Mouse (Mus musculus): Measurements from ENCODE around the gene Rpl3.

DNA sequence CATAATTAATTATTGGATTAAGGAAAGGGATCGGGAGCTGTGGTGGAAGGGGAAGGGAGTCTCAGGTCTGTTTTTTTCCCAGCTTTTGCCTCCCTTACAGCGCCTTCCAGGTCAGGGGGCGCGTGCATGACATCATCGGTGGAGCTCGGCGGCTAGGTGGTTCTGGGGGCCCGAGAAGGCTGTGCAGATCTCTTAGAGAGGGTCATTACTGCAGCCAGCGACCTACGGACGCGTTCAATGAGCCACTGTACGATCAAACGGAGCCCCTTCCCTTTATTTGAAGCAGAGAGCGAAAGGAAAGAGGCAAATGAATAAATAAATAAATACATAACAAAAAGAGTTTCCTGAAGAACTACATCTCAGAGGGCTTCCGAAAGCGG is 937 bp downstream of the Rpl3 start:
- no peak for TF ChIP-seq GATA1 (IDR thresholded peaks at IDR 0.05; ENCODE audit: low read length)
- no peak for TF ChIP-seq TAL1 (IDR thresholded peaks at IDR 0.05; ENCODE audit: low read length)

Measured in erythroblast, embryonic 14.5 days (primary cell).